Mouse (Mus musculus): ENCODE data around the gene Mfap3. TPM values are rescaled to one million over a fixed set of nuclear protein-coding genes. Genes with fewer than 3 reads are reported as not detected.
"Not testable (repeated sequence)": the region's sequence is repeated elsewhere in the genome, so short reads cannot be mapped to it uniquely, and the experiment has no call there.

The Mfap3 gene
- polyA plus RNA-seq, 1 experiment, result 9.9 TPM

GRCm38 (mm10) chr11:57539841-57540418 is 21.5 kb downstream of the Mfap3 start:
- 82% methylated on average over 5 of the region's 5 CpGs for WGBS
- TF ChIP-seq CTCF (IDR thresholded peaks at IDR 0.05; ENCODE audit: extremely low read depth, insufficient read depth, insufficient read length, insufficient replicate concordance) (no peak), POLR2A (IDR thresholded peaks at IDR 0.05; ENCODE audit: low read depth, low read length) (no peak)
- Histone ChIP-seq H3K4me3 (ENCODE audit: extremely low read depth, insufficient read depth, insufficient read length) (no peak overlapping the region), H3K27ac (ENCODE audit: insufficient read depth, low read length) (no peak overlapping the region), H3K36me3 (ENCODE audit: control insufficient read depth, insufficient read depth, low read length) (no peaks in the 10 kb centered on the region), H3K27me3 (ENCODE audit: control insufficient read depth, insufficient read depth, low read length) (no peaks in the 10 kb centered on the region), H3K4me1 (ENCODE audit: control insufficient read depth, insufficient read depth, insufficient read length) (no peaks in the 10 kb centered on the region)
- no peak for DNase-seq (ENCODE audit: low read depth in 1 of 2, low spot score in 2 of 2)

GRCm38 (mm10) chr11:57540681-57541080 is 22.2 kb downstream of the Mfap3 start:
- DNase-seq (ENCODE audit: low read depth in 1 of 2, low spot score in 2 of 2), result no peak
- no peak for TF ChIP-seq POLR2A (IDR thresholded peaks at IDR 0.05; ENCODE audit: low read depth, low read length)
- TF ChIP-seq CTCF (IDR thresholded peaks at IDR 0.05; ENCODE audit: extremely low read depth, insufficient read depth, insufficient read length, insufficient replicate concordance), result no peak
- no peak overlapping the region for H3K4me3 ChIP-seq (ENCODE audit: extremely low read depth, insufficient read depth, insufficient read length)
- H3K27me3 ChIP-seq (ENCODE audit: control insufficient read depth, insufficient read depth, low read length), result no peaks in the 10 kb centered on the region
- no peaks in the 10 kb centered on the region for H3K4me1 ChIP-seq (ENCODE audit: control insufficient read depth, insufficient read depth, insufficient read length)
- H3K36me3 ChIP-seq (ENCODE audit: control insufficient read depth, insufficient read depth, low read length), result no peaks in the 10 kb centered on the region
- H3K27ac ChIP-seq (ENCODE audit: insufficient read depth, low read length), result no peak overlapping the region
- WGBS, result 92% methylated on average over 2 of the region's 2 CpGs

- H3K27me3 ChIP-seq (ENCODE audit: control insufficient read depth, insufficient read depth, low read length), result no peaks in the 10 kb centered on the region
- no peak overlapping the region for H3K4me3 ChIP-seq (ENCODE audit: extremely low read depth, insufficient read depth, insufficient read length)
- DNase-seq (ENCODE audit: low read depth in 1 of 2, low spot score in 2 of 2), result peak; percentile 22 to 68
- 57% methylated on average over 18 of the region's 18 CpGs for whole genome bisulfite sequencing
- TF ChIP-seq CTCF (IDR thresholded peaks at IDR 0.05; ENCODE audit: extremely low read depth, insufficient read depth, insufficient read length, insufficient replicate concordance) (peak; percentile 92; the same call in 1 of the 2 replicates), POLR2A (IDR thresholded peaks at IDR 0.05; ENCODE audit: low read depth, low read length) (no peak)
- H3K4me1 ChIP-seq (ENCODE audit: control insufficient read depth, insufficient read depth, insufficient read length), result no peaks in the 10 kb centered on the region
- H3K36me3 ChIP-seq (ENCODE audit: control insufficient read depth, insufficient read depth, low read length), result no peaks in the 10 kb centered on the region
- H3K27ac ChIP-seq (ENCODE audit: insufficient read depth, low read length), result no peak overlapping the region
Measured at GRCm38 (mm10) chr11:57548618-57549550, 30.4 kb downstream of the Mfap3 start.

GRCm38 (mm10) chr11:57550230-57550629 is 31.8 kb downstream of the Mfap3 start:
- TF ChIP-seq POLR2A (IDR thresholded peaks at IDR 0.05; ENCODE audit: low read depth, low read length) (no peak), CTCF (IDR thresholded peaks at IDR 0.05; ENCODE audit: extremely low read depth, insufficient read depth, insufficient read length, insufficient replicate concordance) (no peak)
- H3K27ac ChIP-seq (ENCODE audit: insufficient read depth, low read length), result no peak overlapping the region
- WGBS, result 82% methylated on average over 2 of the region's 2 CpGs
- H3K36me3 ChIP-seq (ENCODE audit: control insufficient read depth, insufficient read depth, low read length), result no peaks in the 10 kb centered on the region
- H3K4me1 ChIP-seq (ENCODE audit: control insufficient read depth, insufficient read depth, insufficient read length), result no peaks in the 10 kb centered on the region
- no peaks in the 10 kb centered on the region for H3K27me3 ChIP-seq (ENCODE audit: control insufficient read depth, insufficient read depth, low read length)
- DNase-seq (ENCODE audit: low read depth in 1 of 2, low spot score in 2 of 2), result no peak
- H3K4me3 ChIP-seq (ENCODE audit: extremely low read depth, insufficient read depth, insufficient read length), result no peak overlapping the region

GRCm38 (mm10) chr11:57551016-57551415 is 32.6 kb downstream of the Mfap3 start:
- Histone ChIP-seq H3K27ac (ENCODE audit: insufficient read depth, low read length) (no peak overlapping the region), H3K36me3 (ENCODE audit: control insufficient read depth, insufficient read depth, low read length) (no peaks in the 10 kb centered on the region), H3K4me1 (ENCODE audit: control insufficient read depth, insufficient read depth, insufficient read length) (no peaks in the 10 kb centered on the region), H3K27me3 (ENCODE audit: control insufficient read depth, insufficient read depth, low read length) (no peaks in the 10 kb centered on the region), H3K4me3 (ENCODE audit: extremely low read depth, insufficient read depth, insufficient read length) (no peak overlapping the region)
- WGBS, result 84% methylated on average over 8 of the region's 8 CpGs
- DNase-seq (ENCODE audit: low read depth in 1 of 2, low spot score in 2 of 2), result no peak
- TF ChIP-seq CTCF (IDR thresholded peaks at IDR 0.05; ENCODE audit: extremely low read depth, insufficient read depth, insufficient read length, insufficient replicate concordance), result no peak
- TF ChIP-seq POLR2A (IDR thresholded peaks at IDR 0.05; ENCODE audit: low read depth, low read length), result no peak

GRCm38 (mm10) chr11:57553015-57553780 is 34.7 kb downstream of the Mfap3 start:
- H3K36me3 ChIP-seq (ENCODE audit: control insufficient read depth, insufficient read depth, low read length), result no peaks in the 10 kb centered on the region
- WGBS, result 89% methylated on average over 9 of the region's 9 CpGs
- TF ChIP-seq CTCF (IDR thresholded peaks at IDR 0.05; ENCODE audit: extremely low read depth, insufficient read depth, insufficient read length, insufficient replicate concordance), result no peak
- no peak for TF ChIP-seq POLR2A (IDR thresholded peaks at IDR 0.05; ENCODE audit: low read depth, low read length)

GRCm38 (mm10) chr11:57557936-57558335 is 39.5 kb downstream of the Mfap3 start:
- 95% methylated on average over 10 of the region's 10 CpGs for WGBS
- H3K4me3 ChIP-seq (ENCODE audit: extremely low read depth, insufficient read depth, insufficient read length); DNase-seq (ENCODE audit: low read depth in 1 of 2, low spot score in 2 of 2); H3K27ac ChIP-seq (ENCODE audit: insufficient read depth, low read length); H3K27me3 ChIP-seq (ENCODE audit: control insufficient read depth, insufficient read depth, low read length); H3K36me3 ChIP-seq (ENCODE audit: control insufficient read depth, insufficient read depth, low read length); H3K4me1 ChIP-seq (ENCODE audit: control insufficient read depth, insufficient read depth, insufficient read length): not testable (repeated sequence)

More at GRCm38 (mm10) chr11:57553015-57553780, 34.7 kb downstream of the Mfap3 start:
- Histone ChIP-seq H3K27ac (ENCODE audit: insufficient read depth, low read length) (no peak overlapping the region), H3K4me3 (ENCODE audit: extremely low read depth, insufficient read depth, insufficient read length) (no peak overlapping the region), H3K4me1 (ENCODE audit: control insufficient read depth, insufficient read depth, insufficient read length) (no peaks in the 10 kb centered on the region), H3K27me3 (ENCODE audit: control insufficient read depth, insufficient read depth, low read length) (no peaks in the 10 kb centered on the region)
- no peak for DNase-seq (ENCODE audit: low read depth in 1 of 2, low spot score in 2 of 2)
